In genomic region chr4:132021883-132022282, GRCm38 (mm10) we compare ENCODE assay signal across 26 mouse cellular contexts. TPM values are rescaled to one million over a fixed set of nuclear protein-coding genes. Genes with fewer than 3 reads are reported as not detected.
DNase-seq lines count a peak whose midpoint lies in the region; ATAC-seq lines count a peak whose summit lies in the region.
"Had no signal": no experiment of that assay in that cellular context is flagged by ENCODE, and none has a peak within 500 bp of the region (broad histone marks: within the 10 kb centered on the region; RNA-seq: fewer than 3 reads in every experiment).

No protein-coding gene starts in this region.

- no peak for DNase-seq in heart, postnatal 14 days
- no peak for DNase-seq in left cerebral cortex, postnatal 4 days
- DNase-seq in kidney, postnatal 25 days = no peak
- DNase-seq: adrenal gland, postnatal 14 days; cerebellum, adult 11 months; cerebellum, adult 2 months; cerebellum, adult 9-11 months; embryo, embryonic 11 days; gastrocnemius, postnatal 25 days; heart, adult 18-20 months; heart, postnatal 10 days; heart, postnatal 4 days had no signal

- peaks cover 81% of the 10 kb centered on the region for H3K36me3 ChIP-seq in megakaryocyte, embryonic 14.5 days (replicated peaks; ENCODE audit: low read length)
- peaks cover 44% of the 10 kb centered on the region for H3K36me3 ChIP-seq in liver, embryonic 12.5 days
- H3K36me3 ChIP-seq in liver, embryonic 15.5 days (replicated peaks) = peaks cover 43% of the 10 kb centered on the region
- H3K36me3 ChIP-seq: embryonic facial prominence, embryonic 13.5 days; forebrain, embryonic 12.5 days; forebrain, embryonic 15.5 days; heart, embryonic 15.5 days; hindbrain, embryonic 15.5 days had no signal

- WGBS in liver, embryonic 12.5 days (ENCODE audit: insufficient replicate concordance) = 33% methylated on average over 7 of the region's 7 CpGs
- 42% methylated on average over 7 of the region's 7 CpGs for WGBS in liver, embryonic 15.5 days (ENCODE audit: insufficient replicate concordance)

- H3K27me3 ChIP-seq in megakaryocyte, embryonic 14.5 days (replicated peaks) = no peaks in the 10 kb centered on the region
- no peaks in the 10 kb centered on the region for H3K27me3 ChIP-seq in liver, embryonic 12.5 days (replicated peaks)
- no peaks in the 10 kb centered on the region for H3K27me3 ChIP-seq in liver, embryonic 15.5 days
- H3K27me3 ChIP-seq: CH12.LX; embryonic facial prominence, embryonic 13.5 days; heart, embryonic 12.5 days; heart, embryonic 15.5 days; hindbrain, embryonic 15.5 days; Patski had no signal

- intact Hi-C loops in heart, postnatal 14 days (cut with DNase I) = no loop called here
- intact Hi-C loops in left cerebral cortex, postnatal 4 days (cut with DNase I) = no loop called here

- H3K9ac ChIP-seq in liver, embryonic 12.5 days = no peak overlapping the region
- H3K9ac ChIP-seq in liver, embryonic 15.5 days = no peak overlapping the region
- H3K9ac ChIP-seq: embryonic facial prominence, embryonic 13.5 days; forebrain, embryonic 12.5 days; forebrain, embryonic 15.5 days; heart, embryonic 12.5 days; heart, embryonic 15.5 days; hindbrain, embryonic 15.5 days had no signal

- peak overlapping the region; percentile 61; the same call in 1 of the 2 replicates for H3K27ac ChIP-seq in liver, embryonic 12.5 days
- peak overlapping the region; percentile 21; the same call in 1 of the 2 replicates for H3K27ac ChIP-seq in liver, embryonic 15.5 days (replicated peaks)
- H3K27ac ChIP-seq: embryonic facial prominence, embryonic 10.5 days; embryonic facial prominence, embryonic 13.5 days; forebrain, embryonic 12.5 days; forebrain, embryonic 15.5 days; heart, embryonic 15.5 days; hindbrain, embryonic 15.5 days had no signal

- ATAC-seq in megakaryocyte, adult 5-6 weeks (ENCODE audit: poor library complexity, severe bottlenecking) = no peak
- peak; percentile 52 for ATAC-seq in liver, embryonic 12.5 days
- ATAC-seq in liver, embryonic 15.5 days (ENCODE audit: insufficient read depth) = no peak
- ATAC-seq: forebrain, embryonic 15.5 days; Patski had no signal

- 0 out of 2 replicates have a peak overlapping the region, but pooled peaks have one; percentile 8 for H3K4me2 ChIP-seq in liver, embryonic 12.5 days
- H3K4me2 ChIP-seq in liver, embryonic 15.5 days = no peak overlapping the region
- H3K4me2 ChIP-seq: embryonic facial prominence, embryonic 13.5 days; forebrain, embryonic 12.5 days; forebrain, embryonic 15.5 days; heart, embryonic 12.5 days; heart, embryonic 15.5 days; hindbrain, embryonic 15.5 days had no signal

- peak overlapping the region; percentile 64 for H3K4me3 ChIP-seq in megakaryocyte, embryonic 14.5 days (replicated peaks)
- no peak overlapping the region for H3K4me3 ChIP-seq in liver, embryonic 12.5 days
- H3K4me3 ChIP-seq in liver, embryonic 15.5 days (replicated peaks) = no peak overlapping the region
- H3K4me3 ChIP-seq: embryonic facial prominence, embryonic 10.5 days; embryonic facial prominence, embryonic 13.5 days; erythroblast, embryonic 14.5 days; forebrain, embryonic 12.5 days; forebrain, embryonic 15.5 days; heart, embryonic 12.5 days; heart, embryonic 15.5 days; hindbrain, embryonic 15.5 days had no signal

- H3K9me3 ChIP-seq in megakaryocyte, embryonic 14.5 days = peaks cover 14% of the 10 kb centered on the region
- H3K9me3 ChIP-seq in liver, embryonic 12.5 days (replicated peaks) = no peaks in the 10 kb centered on the region
- H3K9me3 ChIP-seq in liver, embryonic 15.5 days (replicated peaks) = 0 out of 2 replicates have a peak, but pooled peaks cover 2% of the 10 kb centered on the region
- H3K9me3 ChIP-seq: embryonic facial prominence, embryonic 10.5 days; embryonic facial prominence, embryonic 13.5 days; forebrain, embryonic 12.5 days; forebrain, embryonic 15.5 days; heart, embryonic 15.5 days; hindbrain, embryonic 15.5 days had no signal

- H3K4me1 ChIP-seq in megakaryocyte, embryonic 14.5 days = peaks cover 73% of the 10 kb centered on the region
- peaks cover 72% of the 10 kb centered on the region for H3K4me1 ChIP-seq in liver, embryonic 12.5 days
- peaks cover 52% of the 10 kb centered on the region for H3K4me1 ChIP-seq in liver, embryonic 15.5 days (replicated peaks)

RNA-seq across cellular contexts. Expression of gene Gm10300, which starts 52.6 kb away (rescaled TPM):
- polyA plus RNA-seq in megakaryocyte, embryonic 14.5 days (2012; ENCODE audit: insufficient read depth, low replicate concordance) = 0.23 TPM in 1 of 2 replicates, not detected in the other
- total RNA-seq in megakaryocyte, adult 5-6 weeks (2015) = 0.16 TPM in 1 of 2 replicates, not detected in the other
- 0.33 and 0.37 TPM in 2 replicates for total RNA-seq in megakaryocyte, adult 5-6 weeks (2017)
- 0.42 and 0.45 TPM in 2 replicates for polyA plus RNA-seq in liver, embryonic 12.5 days (2016; fragmentation: Nextera tagmentation; extraction: Ambion mirVana)
- 0.43 and 0.46 TPM in 2 replicates for polyA plus RNA-seq in liver, embryonic 15.5 days (2015; fragmentation: Nextera tagmentation; extraction: Ambion mirVana)
- total RNA-seq in heart, postnatal 14 days (2021) = under 1 TPM; 0.15 to 0.19 TPM
- total RNA-seq in left cerebral cortex, postnatal 4 days (2021) = not detected
- total RNA-seq: gastrocnemius, postnatal 25 days had no signal
- polyA plus RNA-seq: embryonic facial prominence, embryonic 10.5 days; forebrain, embryonic 15.5 days; hindbrain, embryonic 15.5 days had no signal

RNA-seq across cellular contexts. Expression of gene Epb41, which starts 53.2 kb away (rescaled TPM):
- polyA plus RNA-seq in megakaryocyte, embryonic 14.5 days (2012; ENCODE audit: insufficient read depth, low replicate concordance) = 90.5 and 122 TPM in 2 replicates
- total RNA-seq in megakaryocyte, adult 5-6 weeks (2015) = 42.5 and 51.8 TPM in 2 replicates
- 61.1 and 62.3 TPM in 2 replicates for total RNA-seq in megakaryocyte, adult 5-6 weeks (2017)
- 177 and 187 TPM in 2 replicates for polyA plus RNA-seq in liver, embryonic 12.5 days (2016; fragmentation: Nextera tagmentation; extraction: Ambion mirVana)
- polyA plus RNA-seq in liver, embryonic 15.5 days (2015; fragmentation: Nextera tagmentation; extraction: Ambion mirVana) = 181 and 204 TPM in 2 replicates
- 100 to 1,000 TPM; 216 to 281 TPM for total RNA-seq in heart, postnatal 14 days (2021)
- total RNA-seq in left cerebral cortex, postnatal 4 days (2021) = 10 to 100 TPM; 70.2 to 77.8 TPM
